Mouse (Mus musculus): ENCODE results near the gene Cbwd1. TPM values are rescaled to one million over a fixed set of nuclear protein-coding genes. Genes with fewer than 3 reads are reported as not detected.

Gene Cbwd1
- 1.9 TPM in 2 replicates for polyA plus RNA-seq (2012; rRNA removed)

DNA sequence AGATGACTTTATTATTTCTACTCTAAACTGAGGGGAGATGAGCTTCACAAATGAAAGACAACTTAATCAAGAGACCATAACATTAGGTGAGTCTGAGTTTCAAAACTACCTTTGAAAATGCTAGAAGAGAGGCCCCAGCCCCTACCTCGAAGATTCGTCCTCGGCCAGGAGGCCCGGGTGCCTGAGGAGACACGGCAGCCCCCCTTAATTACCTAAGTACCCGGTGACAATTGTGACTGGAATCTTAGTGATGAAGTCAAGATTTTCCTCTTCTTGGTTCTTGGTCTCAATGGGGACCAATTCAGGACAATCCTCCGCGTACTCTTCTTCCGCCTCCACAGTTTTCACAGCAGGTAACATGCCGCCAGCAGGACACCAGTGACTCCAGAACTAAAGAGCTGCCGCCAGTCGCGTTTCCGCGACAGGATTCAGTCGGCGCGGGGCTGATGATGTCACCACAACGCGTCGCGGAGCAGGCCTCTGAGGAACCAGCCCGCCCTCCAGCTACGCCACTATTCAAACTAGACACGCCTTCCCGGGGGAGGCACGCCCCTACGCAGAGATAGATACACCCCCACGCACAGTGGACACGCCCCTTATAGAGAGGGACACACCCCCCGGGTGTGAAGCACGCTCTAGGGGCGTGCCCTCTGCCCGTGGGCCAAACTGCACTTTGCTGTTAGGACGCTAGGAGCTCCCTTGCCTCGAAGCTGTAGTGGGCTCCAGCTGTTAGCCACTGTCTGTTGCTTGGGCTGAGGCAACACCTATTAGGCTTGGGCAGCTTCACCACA lies at the start of gene Cbwd1:
Gene Cbwd1, minus strand, starts transcription at position 439 of the 791 bp plus-strand sequence.
- Histone ChIP-seq H3K27me3 (ENCODE audit: control insufficient read depth, insufficient read depth, low read length) (no peaks in the 10 kb centered on the region), H3K27ac (ENCODE audit: control insufficient read depth, insufficient read depth, low read length) (no peak within 1 kb of the TSS), H3K36me3 (ENCODE audit: control insufficient read depth, insufficient read depth, low read length) (no peaks in the 10 kb centered on the region), H3K4me3 (ENCODE audit: control insufficient read depth, insufficient read depth, low read length) (peak within 1 kb of the TSS; percentile 56), H3K4me1 (replicated peaks; ENCODE audit: control insufficient read depth, insufficient read depth, low read length) (no peaks in the 10 kb centered on the region)
- peak; percentile 95 for TF ChIP-seq CTCF (IDR thresholded peaks at IDR 0.05; ENCODE audit: borderline replicate concordance, control insufficient read depth, extremely low read depth, insufficient read depth, low read length, poor library complexity)
- peak; percentile 77 for TF ChIP-seq POLR2A (IDR thresholded peaks at IDR 0.05; ENCODE audit: control insufficient read depth, extremely low read depth, insufficient read depth, low read length, poor library complexity)
- under 1% methylated on average over 36 of the region's 36 CpGs for WGBS
- DNase-seq, result peak; percentile 98

DNA sequence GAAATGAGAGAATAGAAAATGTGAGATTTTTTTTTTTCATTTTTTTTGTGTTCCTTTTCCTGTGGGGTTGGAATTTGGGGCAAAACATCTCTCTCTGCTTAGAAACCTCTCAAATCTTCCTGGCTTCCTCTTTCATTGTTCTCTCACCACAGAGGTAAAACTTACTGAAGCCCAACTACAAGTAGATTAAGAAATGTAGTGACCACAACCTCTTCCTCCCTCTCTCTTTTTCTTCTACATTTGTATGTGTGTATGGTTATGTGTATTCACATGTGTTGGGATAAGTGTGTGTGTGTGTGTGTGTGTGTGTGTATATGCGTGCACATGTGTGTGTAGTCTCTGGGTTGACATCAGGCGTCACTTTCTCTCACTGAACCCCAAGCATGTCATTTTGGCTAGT lies 47.1 kb upstream of the Cbwd1 start:
- 87% methylated on average over 2 of the region's 2 CpGs for WGBS
- TF ChIP-seq CTCF (IDR thresholded peaks at IDR 0.05; ENCODE audit: borderline replicate concordance, control insufficient read depth, extremely low read depth, insufficient read depth, low read length, poor library complexity), result no peak
- no peak for TF ChIP-seq POLR2A (IDR thresholded peaks at IDR 0.05; ENCODE audit: control insufficient read depth, extremely low read depth, insufficient read depth, low read length, poor library complexity)
- Histone ChIP-seq H3K4me3 (ENCODE audit: control insufficient read depth, insufficient read depth, low read length) (no peak overlapping the region), H3K36me3 (ENCODE audit: control insufficient read depth, insufficient read depth, low read length) (no peaks in the 10 kb centered on the region), H3K27ac (ENCODE audit: control insufficient read depth, insufficient read depth, low read length) (no peak overlapping the region), H3K4me1 (replicated peaks; ENCODE audit: control insufficient read depth, insufficient read depth, low read length) (0 out of 2 replicates have a peak, but pooled peaks cover 2% of the 10 kb centered on the region), H3K27me3 (ENCODE audit: control insufficient read depth, insufficient read depth, low read length) (no peaks in the 10 kb centered on the region)
- DNase-seq, result no peak

DNA sequence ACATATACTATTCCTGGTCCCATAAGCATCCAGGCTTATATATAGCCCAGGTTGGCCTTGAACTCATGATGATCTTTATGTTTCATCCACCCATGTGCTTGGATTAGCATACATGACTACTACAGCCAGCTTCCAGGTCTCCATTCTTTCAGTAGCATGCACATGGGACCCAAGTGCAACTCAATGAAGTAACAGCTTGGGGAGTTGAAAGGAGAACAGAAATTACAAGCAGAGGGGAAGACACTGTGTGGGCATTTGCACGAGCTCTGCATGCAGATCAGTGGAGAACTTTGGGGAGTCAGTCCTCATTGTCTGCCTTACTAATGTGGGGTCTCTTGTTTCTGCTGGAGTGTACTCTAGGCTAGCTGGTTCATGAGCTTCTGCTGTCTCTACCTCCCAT lies 45.3 kb upstream of the Cbwd1 start:
- no peak overlapping the region for H3K4me3 ChIP-seq (ENCODE audit: control insufficient read depth, insufficient read depth, low read length)
- 90% methylated on average over 1 of the region's 1 CpGs for WGBS

DNA sequence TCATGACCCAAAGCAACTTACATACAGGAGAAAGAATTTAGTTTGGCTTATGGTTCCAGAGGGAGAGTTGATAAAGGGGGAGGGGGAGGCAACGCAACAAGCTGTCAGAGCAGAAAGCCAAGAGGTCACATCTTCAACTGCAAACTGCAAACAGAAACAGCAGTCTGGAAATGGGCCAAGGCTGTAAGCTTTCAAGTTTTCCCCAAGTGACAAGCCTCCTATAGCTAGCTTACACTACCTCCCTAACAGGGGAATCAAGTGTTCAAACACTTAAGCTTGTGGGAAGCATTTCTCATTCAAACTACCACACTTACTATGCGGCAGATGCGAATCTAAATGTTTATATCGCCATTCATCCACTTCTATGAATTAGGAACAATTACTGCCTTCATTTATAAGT lies 42.4 kb upstream of the Cbwd1 start:
- Histone ChIP-seq H3K4me3 (ENCODE audit: control insufficient read depth, insufficient read depth, low read length) (no peak overlapping the region), H3K27ac (ENCODE audit: control insufficient read depth, insufficient read depth, low read length) (no peak overlapping the region), H3K4me1 (replicated peaks; ENCODE audit: control insufficient read depth, insufficient read depth, low read length) (peaks cover 7% of the 10 kb centered on the region), H3K36me3 (ENCODE audit: control insufficient read depth, insufficient read depth, low read length) (no peaks in the 10 kb centered on the region), H3K27me3 (ENCODE audit: control insufficient read depth, insufficient read depth, low read length) (no peaks in the 10 kb centered on the region)
- 78% methylated on average over 4 of the region's 4 CpGs for WGBS
- peak; percentile 41 for DNase-seq
- no peak for TF ChIP-seq POLR2A (IDR thresholded peaks at IDR 0.05; ENCODE audit: control insufficient read depth, extremely low read depth, insufficient read depth, low read length, poor library complexity)
- no peak for TF ChIP-seq CTCF (IDR thresholded peaks at IDR 0.05; ENCODE audit: borderline replicate concordance, control insufficient read depth, extremely low read depth, insufficient read depth, low read length, poor library complexity)

More for the DNA sequence above, 45.3 kb upstream of the Cbwd1 start:
- no peak for DNase-seq
- no peaks in the 10 kb centered on the region for H3K27me3 ChIP-seq (ENCODE audit: control insufficient read depth, insufficient read depth, low read length)
- H3K36me3 ChIP-seq (ENCODE audit: control insufficient read depth, insufficient read depth, low read length), result no peaks in the 10 kb centered on the region
- TF ChIP-seq POLR2A (IDR thresholded peaks at IDR 0.05; ENCODE audit: control insufficient read depth, extremely low read depth, insufficient read depth, low read length, poor library complexity), result no peak
- TF ChIP-seq CTCF (IDR thresholded peaks at IDR 0.05; ENCODE audit: borderline replicate concordance, control insufficient read depth, extremely low read depth, insufficient read depth, low read length, poor library complexity), result no peak
- no peak overlapping the region for H3K27ac ChIP-seq (ENCODE audit: control insufficient read depth, insufficient read depth, low read length)
- 0 out of 2 replicates have a peak, but pooled peaks cover 2% of the 10 kb centered on the region for H3K4me1 ChIP-seq (replicated peaks; ENCODE audit: control insufficient read depth, insufficient read depth, low read length)

DNA sequence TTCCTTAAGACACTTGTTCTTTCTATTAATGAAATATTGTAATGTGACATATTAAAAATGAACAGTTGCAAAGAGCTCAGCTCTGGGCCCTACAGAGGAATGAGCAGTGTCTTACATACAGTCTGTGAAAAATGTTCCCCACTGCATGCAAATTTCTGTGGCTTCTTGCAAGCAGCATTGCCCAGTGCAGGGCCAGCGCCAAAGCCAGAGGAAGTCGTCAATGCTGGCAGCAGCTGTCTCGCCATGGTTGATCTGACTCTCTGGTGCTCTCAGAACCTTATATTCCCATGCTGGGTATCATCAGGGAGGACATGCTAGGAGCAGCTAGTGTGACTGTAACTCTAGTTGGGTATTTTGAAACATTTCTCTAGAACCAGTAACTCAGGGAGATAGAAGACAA lies 41.4 kb upstream of the Cbwd1 start:
- 31% methylated on average over 3 of the region's 3 CpGs for WGBS

DNA sequence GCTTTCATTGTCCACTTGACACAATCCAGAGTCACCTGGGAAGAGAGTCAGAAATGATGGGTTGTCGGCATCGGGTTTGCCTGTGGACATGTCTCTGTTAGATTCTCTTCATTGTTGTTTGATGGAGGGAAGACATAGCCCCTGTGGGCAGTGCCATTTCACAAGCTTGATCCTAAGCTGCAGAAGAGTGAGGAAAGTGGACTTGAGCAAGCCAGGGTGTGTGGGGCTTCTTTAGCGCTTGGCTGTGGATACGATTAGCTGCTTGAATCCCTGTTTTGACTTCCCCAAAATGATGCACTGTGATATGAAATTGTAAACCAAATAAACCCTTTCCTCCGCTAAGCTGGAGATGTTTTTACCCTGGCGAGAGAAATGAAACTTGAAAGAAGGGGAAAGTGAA lies 40.6 kb upstream of the Cbwd1 start:
- Histone ChIP-seq H3K27ac (ENCODE audit: control insufficient read depth, insufficient read depth, low read length) (no peak overlapping the region), H3K4me1 (replicated peaks; ENCODE audit: control insufficient read depth, insufficient read depth, low read length) (peaks cover 5% of the 10 kb centered on the region), H3K4me3 (ENCODE audit: control insufficient read depth, insufficient read depth, low read length) (no peak overlapping the region), H3K27me3 (ENCODE audit: control insufficient read depth, insufficient read depth, low read length) (no peaks in the 10 kb centered on the region), H3K36me3 (ENCODE audit: control insufficient read depth, insufficient read depth, low read length) (no peaks in the 10 kb centered on the region)
- no peak for DNase-seq
- TF ChIP-seq POLR2A (IDR thresholded peaks at IDR 0.05; ENCODE audit: control insufficient read depth, extremely low read depth, insufficient read depth, low read length, poor library complexity) (no peak), CTCF (IDR thresholded peaks at IDR 0.05; ENCODE audit: borderline replicate concordance, control insufficient read depth, extremely low read depth, insufficient read depth, low read length, poor library complexity) (no peak)
- 65% methylated on average over 6 of the region's 6 CpGs for WGBS

More for the DNA sequence above, 41.4 kb upstream of the Cbwd1 start:
- Histone ChIP-seq H3K27me3 (ENCODE audit: control insufficient read depth, insufficient read depth, low read length) (no peaks in the 10 kb centered on the region), H3K27ac (ENCODE audit: control insufficient read depth, insufficient read depth, low read length) (no peak overlapping the region), H3K4me1 (replicated peaks; ENCODE audit: control insufficient read depth, insufficient read depth, low read length) (peaks cover 5% of the 10 kb centered on the region), H3K4me3 (ENCODE audit: control insufficient read depth, insufficient read depth, low read length) (no peak overlapping the region), H3K36me3 (ENCODE audit: control insufficient read depth, insufficient read depth, low read length) (no peaks in the 10 kb centered on the region)
- no peak for DNase-seq
- TF ChIP-seq CTCF (IDR thresholded peaks at IDR 0.05; ENCODE audit: borderline replicate concordance, control insufficient read depth, extremely low read depth, insufficient read depth, low read length, poor library complexity) (no peak), POLR2A (IDR thresholded peaks at IDR 0.05; ENCODE audit: control insufficient read depth, extremely low read depth, insufficient read depth, low read length, poor library complexity) (no peak)
